Mouse (Mus musculus) layer of hippocampus, adult 11-12 months (tissue): Measurements from ENCODE around the gene Gm17349.
A peak's percentile ranks its signal among the peaks of the same experiment; 100 is the strongest.

Experiments used
- DNase-seq: peaks from one replicate; pipeline ENCODE4 v3.0.0; 2022; ENCODE audit warnings: low spot score

The Gm17349 gene

GRCm38 (mm10) chr15:99699715-99700114 is 5.6 kb downstream of the Gm17349 start:
- DNase-seq = no peak

- no peak for DNase-seq
Observed at GRCm38 (mm10) chr15:99698533-99699085, 6.7 kb downstream of the Gm17349 start.

GRCm38 (mm10) chr15:99697309-99697708 is 8.0 kb downstream of the Gm17349 start:
- DNase-seq = no peak

- DNase-seq = no peak
Observed at GRCm38 (mm10) chr15:99691976-99692375, 13.3 kb downstream of the Gm17349 start.

GRCm38 (mm10) chr15:99690924-99691323 is 14.4 kb downstream of the Gm17349 start:
- DNase-seq = no peak

GRCm38 (mm10) chr15:99688712-99689111 is 16.6 kb downstream of the Gm17349 start:
- peak; percentile 71 for DNase-seq

- no peak for DNase-seq
Observed at GRCm38 (mm10) chr15:99684156-99684555, 21.1 kb downstream of the Gm17349 start.

GRCm38 (mm10) chr15:99682880-99683279 is 22.4 kb downstream of the Gm17349 start:
- no peak for DNase-seq

- DNase-seq = no peak
Observed at GRCm38 (mm10) chr15:99679008-99679407, 26.3 kb downstream of the Gm17349 start.

- DNase-seq = no peak
Observed at GRCm38 (mm10) chr15:99678063-99678800, 27.1 kb downstream of the Gm17349 start.

GRCm38 (mm10) chr15:99677089-99677488 is 28.2 kb downstream of the Gm17349 start:
- DNase-seq = no peak

GRCm38 (mm10) chr15:99674866-99675265 is 30.4 kb downstream of the Gm17349 start:
- DNase-seq = no peak

GRCm38 (mm10) chr15:99671783-99672182 is 33.5 kb downstream of the Gm17349 start:
- DNase-seq = no peak

- DNase-seq = no peak
Observed at GRCm38 (mm10) chr15:99670964-99671670, 34.2 kb downstream of the Gm17349 start.

- peak; percentile 64 for DNase-seq
Observed at GRCm38 (mm10) chr15:99670154-99670821, 35.0 kb downstream of the Gm17349 start, which contains the start of gene Asic1. Gene Asic1 (plus strand): TSS chr15:99670368.

- no peak for DNase-seq
Observed at GRCm38 (mm10) chr15:99669392-99669791, 35.9 kb downstream of the Gm17349 start.

- peak; percentile 78 for DNase-seq
Observed at GRCm38 (mm10) chr15:99668881-99669280, 36.4 kb downstream of the Gm17349 start.

- DNase-seq = no peak
Observed at GRCm38 (mm10) chr15:99667544-99667943, 37.7 kb downstream of the Gm17349 start.

GRCm38 (mm10) chr15:99664600-99665451 is 40.5 kb downstream of the Gm17349 start:
- peak; percentile 74 for DNase-seq

- DNase-seq = peak; percentile 59
Observed at GRCm38 (mm10) chr15:99663964-99664599, 41.2 kb downstream of the Gm17349 start.

- DNase-seq = no peak
Observed at GRCm38 (mm10) chr15:99662371-99662770, 42.9 kb downstream of the Gm17349 start.
